Mouse (Mus musculus) midbrain, embryonic 11.5 days (tissue): ENCODE results near the gene A630023A22Rik. TPM values are rescaled to one million over a fixed set of nuclear protein-coding genes. Genes with fewer than 3 reads are reported as not detected.
A peak's percentile ranks its signal among the peaks of the same experiment; 100 is the strongest.

Experiments
- ATAC-seq: fragments of 200-750 bp; cut with Nextera tagmentation; 2 replicates; pipeline ENCODE4 v1.8.0; 2017; ENCODE audit warnings: moderate TSS enrichment, moderate library complexity; ENCODE audit not compliant: low FRiP score
- DNase-seq: peaks from one replicate; pipeline ENCODE4 v3.0.0; 2015; ENCODE audit warnings: low spot score; ENCODE audit errors: missing footprints
- H3K27ac ChIP-seq: fragments of 300-500 bp; sonication (generic); 2 replicates; pipeline ENCODE4 v1.5.1; 2014; ENCODE audit warnings: low read depth, low read length
- H3K27me3 ChIP-seq: fragments of 300-500 bp; sonication (generic); 2 replicates; pipeline ENCODE4 v1.6.1; 2014; ENCODE audit warnings: mild to moderate bottlenecking, low read length, moderate library complexity, mixed read lengths; ENCODE audit not compliant: control insufficient read depth, insufficient read depth
- H3K36me3 ChIP-seq: fragments of 300-500 bp; sonication (generic); 2 replicates; pipeline ENCODE4 v1.6.1; 2014; ENCODE audit warnings: mild to moderate bottlenecking, low read length, moderate library complexity, mixed read lengths; ENCODE audit not compliant: control insufficient read depth, insufficient read depth
- H3K4me1 ChIP-seq: fragments of 300-500 bp; sonication (generic); 2 replicates; pipeline ENCODE4 v1.6.1; 2014; ENCODE audit warnings: low read length; ENCODE audit not compliant: control insufficient read depth, insufficient read depth
- H3K4me2 ChIP-seq: fragments of 300-500 bp; sonication (generic); 2 replicates; pipeline ENCODE4 v1.6.1; 2014; ENCODE audit warnings: mild to moderate bottlenecking, moderate library complexity
- H3K4me3 ChIP-seq: fragments of 300-500 bp; sonication (generic); 2 replicates; pipeline ENCODE4 v1.5.1; 2014; ENCODE audit warnings: low read depth, low read length
- H3K9ac ChIP-seq: fragments of 300-500 bp; sonication (generic); 2 replicates; pipeline ENCODE4 v1.6.1; 2014; ENCODE audit warnings: low read length
- H3K9me3 ChIP-seq: fragments of 300-500 bp; sonication (generic); 2 replicates; pipeline ENCODE4 v1.6.1; 2016; ENCODE audit warnings: low read length; ENCODE audit not compliant: control insufficient read depth
- WGBS: fragments of 180-500 bp; shearing (Covaris S2); extraction: QIAGEN DNeasy Blood & Tissue Kit; methylation state at CpG from one replicate; pipeline ENCODE4 v1.1.7; 2014; 5-methylcytosine and 5-hydroxymethylcytosine counted together
- polyA plus RNA-seq: library from polyadenylated mRNA; unstranded; fragments of >200 nt; fragmentation: Nextera tagmentation; extraction: Ambion mirVana; gene quantifications from 2 replicates; pipeline ENCODE4 v1.2.1, GENCODE M21; 2014

A630023A22Rik gene
- polyA plus RNA-seq, 1 experiment from 2014 or later, result not detected

DNA sequence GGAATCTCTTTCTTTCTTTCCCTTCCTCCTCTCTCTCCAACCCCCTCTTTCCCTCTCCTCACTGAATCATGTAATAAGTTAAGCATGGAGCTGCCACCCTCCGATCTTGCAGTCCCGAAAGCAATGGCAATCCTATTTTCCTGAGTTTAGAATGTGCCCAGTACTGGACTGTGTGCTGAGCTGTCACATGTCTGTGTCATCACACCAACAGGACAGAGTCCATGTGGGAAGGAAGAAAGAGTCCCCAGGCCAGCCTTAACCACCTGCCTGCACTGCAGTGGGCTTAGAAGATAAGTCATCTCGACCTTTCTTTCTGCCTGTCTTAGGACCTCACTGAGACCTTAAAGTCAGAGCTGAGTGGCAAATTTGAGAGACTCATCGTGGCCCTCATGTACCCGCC, 11.1 kb downstream of the A630023A22Rik start:
- ATAC-seq (no peak), DNase-seq (no peak)
- no peak overlapping the region for H3K4me3 ChIP-seq
- no peaks in the 10 kb centered on the region for H3K4me1 ChIP-seq
- 86% methylated on average over 5 of the region's 5 CpGs for WGBS
- no peak overlapping the region for H3K27ac ChIP-seq
- H3K36me3 ChIP-seq, result no peaks in the 10 kb centered on the region
- H3K9ac ChIP-seq, result no peak overlapping the region
- H3K4me2 ChIP-seq, result no peak overlapping the region
- no peaks in the 10 kb centered on the region for H3K27me3 ChIP-seq
- no peaks in the 10 kb centered on the region for H3K9me3 ChIP-seq

DNA sequence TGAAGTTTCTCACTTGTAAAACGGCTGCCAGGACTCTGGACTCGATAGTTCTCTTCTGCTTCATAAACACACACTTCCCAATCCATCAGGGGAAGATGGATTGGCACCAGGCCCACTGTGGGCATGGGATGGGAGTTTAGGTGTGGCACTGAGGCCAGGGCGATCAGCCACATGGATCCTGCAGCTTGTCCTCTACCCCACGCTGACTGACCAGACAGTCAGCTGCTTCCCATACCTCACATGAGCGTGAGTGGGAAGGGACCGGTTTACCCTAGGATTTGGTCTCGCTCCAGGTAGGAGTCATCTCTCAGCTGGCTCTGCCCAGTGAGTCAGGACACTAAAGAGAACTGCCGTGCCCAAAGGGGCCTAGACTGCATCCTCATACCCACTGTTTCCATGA, 12.8 kb downstream of the A630023A22Rik start:
- Histone ChIP-seq H3K4me1 (no peaks in the 10 kb centered on the region), H3K9me3 (no peaks in the 10 kb centered on the region), H3K4me2 (no peak overlapping the region), H3K9ac (no peak overlapping the region), H3K4me3 (no peak overlapping the region), H3K36me3 (no peaks in the 10 kb centered on the region), H3K27me3 (no peaks in the 10 kb centered on the region), H3K27ac (no peak overlapping the region)
- no peak for ATAC-seq
- no peak for DNase-seq
- WGBS, result 90% methylated on average over 8 of the region's 8 CpGs

DNA sequence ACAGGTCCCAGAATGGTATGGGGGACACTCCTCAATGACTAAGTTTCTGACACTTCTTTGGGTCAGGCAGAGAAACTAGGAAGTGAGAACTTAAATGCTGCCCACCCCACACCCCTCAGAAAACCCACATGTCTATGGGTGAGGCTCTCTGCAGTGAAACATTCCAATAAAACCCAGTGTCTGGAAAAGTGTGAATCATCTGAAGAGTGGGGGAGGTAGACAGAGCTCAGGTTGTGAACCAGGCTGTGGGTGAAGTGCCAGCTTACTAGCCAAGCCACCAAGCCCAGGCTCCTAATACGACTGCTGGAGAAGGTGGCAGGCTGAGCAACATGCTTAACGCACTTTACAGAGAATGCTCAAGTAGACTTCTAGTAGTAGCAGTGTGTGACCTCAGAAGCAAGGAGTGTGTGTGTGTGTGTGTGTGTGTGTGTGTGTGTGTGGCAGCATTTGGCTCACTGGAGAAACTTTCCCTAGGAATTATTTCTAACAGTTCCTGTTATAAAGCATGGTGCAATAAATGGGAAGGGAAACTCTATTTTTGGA, 14.6 kb downstream of the A630023A22Rik start:
- H3K9me3 ChIP-seq, result no peaks in the 10 kb centered on the region
- ATAC-seq (no peak), DNase-seq (no peak)
- 84% methylated on average over 2 of the region's 2 CpGs for WGBS
- no peak overlapping the region for H3K4me2 ChIP-seq
- no peak overlapping the region for H3K9ac ChIP-seq
- H3K36me3 ChIP-seq, result no peaks in the 10 kb centered on the region
- H3K4me3 ChIP-seq, result no peak overlapping the region
- no peaks in the 10 kb centered on the region for H3K27me3 ChIP-seq
- no peak overlapping the region for H3K27ac ChIP-seq
- no peaks in the 10 kb centered on the region for H3K4me1 ChIP-seq

DNA sequence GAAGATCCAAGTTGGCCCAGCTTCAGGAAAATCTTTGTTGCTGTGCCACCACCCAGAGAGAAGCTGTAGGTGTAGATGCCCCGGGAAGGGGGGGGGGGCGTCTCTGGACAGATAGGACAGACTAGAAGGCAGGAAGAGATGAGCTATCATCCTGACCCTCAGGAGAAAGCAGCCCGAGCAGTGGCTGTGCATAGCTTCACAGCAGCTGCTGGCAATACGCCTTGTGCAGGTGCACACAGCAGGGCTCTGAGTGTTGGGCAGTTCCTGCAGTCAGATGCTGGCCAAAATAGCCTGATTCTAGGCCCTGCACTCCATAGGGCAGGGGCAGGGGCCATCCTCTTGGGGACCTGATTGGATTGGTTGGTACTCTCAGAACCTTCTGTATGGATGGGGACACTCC, 15.7 kb downstream of the A630023A22Rik start:
- H3K36me3 ChIP-seq, result no peaks in the 10 kb centered on the region
- H3K27me3 ChIP-seq, result no peaks in the 10 kb centered on the region
- no peak overlapping the region for H3K4me3 ChIP-seq
- DNase-seq, result no peak
- no peak overlapping the region for H3K4me2 ChIP-seq
- no peak for ATAC-seq
- no peaks in the 10 kb centered on the region for H3K9me3 ChIP-seq
- H3K27ac ChIP-seq, result no peak overlapping the region
- WGBS, result 67% methylated on average over 4 of the region's 4 CpGs
- H3K4me1 ChIP-seq, result no peaks in the 10 kb centered on the region
- no peak overlapping the region for H3K9ac ChIP-seq

DNA sequence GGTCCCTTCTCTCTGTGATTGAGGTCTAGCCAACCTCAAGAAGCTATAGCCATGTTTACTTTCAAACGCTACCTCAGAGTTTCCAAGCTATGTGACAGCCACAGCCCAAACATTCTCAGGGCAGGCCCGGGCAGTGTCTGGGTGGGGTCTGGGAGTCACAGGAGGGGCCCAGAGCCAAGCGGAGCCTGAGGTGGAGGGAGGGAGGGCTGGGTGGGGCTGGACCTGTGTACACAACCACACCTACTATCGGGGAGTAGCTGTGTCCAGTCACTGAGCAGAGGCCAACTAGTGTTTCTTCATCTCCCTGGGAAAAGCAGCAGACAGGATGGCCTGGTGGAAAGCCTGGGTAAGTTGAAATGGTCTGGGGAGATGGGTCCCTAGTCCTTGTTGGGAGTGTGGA, 16.8 kb downstream of the A630023A22Rik start, which contains the start of gene Anxa8:
Gene Anxa8 (plus strand): TSS at position 251 of the 400 bp plus-strand sequence.
- ATAC-seq (no peak), DNase-seq (no peak)
- H3K4me2 ChIP-seq, result no peak within 1 kb of the TSS
- no peak within 1 kb of the TSS for H3K27ac ChIP-seq
- no peaks in the 10 kb centered on the region for H3K9me3 ChIP-seq
- no peaks in the 10 kb centered on the region for H3K4me1 ChIP-seq
- no peak within 1 kb of the TSS for H3K9ac ChIP-seq
- WGBS, result 78% methylated on average over 4 of the region's 4 CpGs
- H3K36me3 ChIP-seq, result no peaks in the 10 kb centered on the region
- H3K4me3 ChIP-seq, result no peak within 1 kb of the TSS
- H3K27me3 ChIP-seq, result no peaks in the 10 kb centered on the region

DNA sequence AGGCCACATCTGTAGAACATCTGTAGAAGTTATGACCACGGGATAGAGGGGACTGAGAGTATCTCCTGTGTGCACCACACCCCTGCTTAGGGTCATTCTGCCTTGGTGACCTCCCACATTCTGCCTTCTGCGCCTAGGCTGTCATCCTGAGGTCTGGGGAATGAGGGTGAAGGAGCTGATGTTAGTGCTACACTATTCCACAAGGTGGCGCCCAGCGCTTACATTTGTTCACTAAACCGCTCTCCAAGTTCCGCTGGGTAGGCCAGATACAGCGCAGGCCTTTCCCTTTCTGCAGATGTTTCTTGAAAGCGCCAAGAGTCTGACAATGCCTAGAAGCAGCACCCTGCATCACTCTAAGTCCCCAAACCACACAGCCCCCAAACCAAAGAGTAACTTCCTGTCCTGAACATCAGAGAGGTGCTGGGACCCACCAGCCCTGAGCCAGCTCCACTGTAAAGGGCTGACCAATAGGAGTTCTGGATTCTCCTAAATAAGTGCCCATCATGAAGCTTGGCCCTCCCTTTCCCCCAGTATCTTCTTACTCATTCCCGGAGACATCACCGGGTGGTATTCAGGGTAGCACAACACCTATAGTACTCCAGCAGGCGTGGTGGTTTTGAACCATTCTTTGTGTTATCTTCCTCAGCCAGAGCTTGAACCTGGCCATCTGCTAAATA, 22.1 kb downstream of the A630023A22Rik start:
- Histone ChIP-seq H3K9ac (no peak overlapping the region), H3K4me1 (no peaks in the 10 kb centered on the region), H3K36me3 (no peaks in the 10 kb centered on the region), H3K27ac (no peak overlapping the region), H3K27me3 (no peaks in the 10 kb centered on the region), H3K4me3 (no peak overlapping the region), H3K9me3 (no peaks in the 10 kb centered on the region), H3K4me2 (no peak overlapping the region)
- ATAC-seq (peak; percentile 81), DNase-seq (peak; percentile 96)
- 11% methylated on average over 11 of the region's 11 CpGs for WGBS

DNA sequence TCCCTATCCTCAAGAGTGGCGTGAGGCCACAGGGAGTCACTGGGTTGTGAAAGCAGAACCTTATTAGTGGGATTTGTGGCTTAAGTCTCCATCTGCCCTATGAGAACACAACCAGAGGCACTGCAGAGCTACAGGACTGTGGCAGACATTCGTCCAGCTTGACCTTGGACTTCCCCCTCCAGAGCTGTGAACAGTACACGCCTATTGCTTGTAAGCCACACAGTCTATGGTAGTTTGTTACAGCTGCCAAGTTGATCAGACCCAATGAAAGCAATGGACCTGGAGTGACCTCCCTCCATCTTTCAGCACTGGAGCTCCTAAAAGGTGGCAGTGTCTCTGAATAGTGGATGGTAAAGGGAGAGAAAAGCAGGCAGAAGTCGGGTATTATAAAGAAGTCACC, 24.3 kb downstream of the A630023A22Rik start:
- no peaks in the 10 kb centered on the region for H3K27me3 ChIP-seq
- no peak overlapping the region for H3K4me3 ChIP-seq
- H3K27ac ChIP-seq, result no peak overlapping the region
- H3K4me2 ChIP-seq, result no peak overlapping the region
- no peaks in the 10 kb centered on the region for H3K36me3 ChIP-seq
- no peaks in the 10 kb centered on the region for H3K9me3 ChIP-seq
- 80% methylated on average over 4 of the region's 4 CpGs for WGBS
- H3K4me1 ChIP-seq, result no peaks in the 10 kb centered on the region
- no peak overlapping the region for H3K9ac ChIP-seq
- no peak for ATAC-seq
- no peak for DNase-seq

DNA sequence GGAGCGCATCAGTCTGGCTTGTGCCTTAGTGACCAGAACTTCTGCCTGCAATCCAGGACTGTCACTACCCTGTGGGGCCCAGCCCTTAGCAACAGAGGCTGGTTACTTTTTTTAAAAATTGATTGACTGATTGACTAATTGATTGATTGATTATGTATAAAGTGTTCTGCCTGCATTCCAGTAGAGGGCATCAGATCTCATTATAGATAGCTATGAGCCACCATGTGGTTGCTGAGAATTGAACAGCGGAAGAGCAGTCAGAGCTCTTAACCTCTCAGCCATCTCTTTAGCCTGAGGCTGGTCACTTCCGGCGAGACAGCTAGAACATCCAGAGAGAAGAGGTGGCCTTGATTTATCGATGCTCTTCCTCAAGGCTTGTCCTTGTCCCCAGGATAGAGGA, 25.3 kb downstream of the A630023A22Rik start:
- H3K4me1 ChIP-seq, result no peaks in the 10 kb centered on the region
- H3K27me3 ChIP-seq, result no peaks in the 10 kb centered on the region
- no peak overlapping the region for H3K4me2 ChIP-seq
- no peak overlapping the region for H3K4me3 ChIP-seq
- ATAC-seq (no peak), DNase-seq (no peak)
- no peak overlapping the region for H3K27ac ChIP-seq
- no peak overlapping the region for H3K9ac ChIP-seq
- no peaks in the 10 kb centered on the region for H3K36me3 ChIP-seq
- 82% methylated on average over 5 of the region's 5 CpGs for WGBS
- H3K9me3 ChIP-seq, result no peaks in the 10 kb centered on the region

DNA sequence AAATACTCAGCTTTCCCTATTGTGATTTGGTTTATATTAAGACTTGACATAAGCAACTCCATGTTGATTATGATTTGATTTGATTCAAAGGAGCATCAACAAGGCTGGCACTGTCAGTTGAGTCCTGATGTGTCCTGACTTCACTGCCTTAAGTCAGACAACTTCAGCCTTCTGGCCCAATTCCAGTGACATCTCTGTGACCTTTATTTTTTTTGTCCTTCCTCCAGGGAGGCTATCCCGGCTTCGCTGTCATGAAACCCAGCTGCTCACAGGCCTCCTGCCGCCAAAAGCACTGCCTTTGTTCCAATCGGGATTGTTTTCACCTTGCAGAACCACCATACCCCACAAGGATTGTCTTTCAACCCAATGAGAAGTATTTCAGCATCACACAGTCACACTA, 27.2 kb downstream of the A630023A22Rik start:
- no peak overlapping the region for H3K27ac ChIP-seq
- DNase-seq (no peak), ATAC-seq (no peak)
- H3K9me3 ChIP-seq, result no peaks in the 10 kb centered on the region
- no peak overlapping the region for H3K4me2 ChIP-seq
- H3K27me3 ChIP-seq, result no peaks in the 10 kb centered on the region
- WGBS, result 40% methylated on average over 4 of the region's 4 CpGs
- no peak overlapping the region for H3K9ac ChIP-seq
- H3K36me3 ChIP-seq, result no peaks in the 10 kb centered on the region
- no peak overlapping the region for H3K4me3 ChIP-seq
- no peaks in the 10 kb centered on the region for H3K4me1 ChIP-seq
